Mouse (Mus musculus) ovary, postnatal 14 days (tissue): ENCODE data around the gene Cxcr5.

ENCODE experiments used
- DNase-seq: peaks from one replicate; pipeline ENCODE4 v3.0.0; 2022; ENCODE audit warnings: low spot score

The Cxcr5 gene

GRCm38 (mm10) chr9:44479628-44480428 lies 81.8 kb downstream of the Cxcr5 start:
- DNase-seq = no peak

- no peak for DNase-seq
These were observed 82.6 kb downstream of the Cxcr5 start for GRCm38 (mm10) chr9:44478959-44479605.

GRCm38 (mm10) chr9:44478229-44478921 lies 83.3 kb downstream of the Cxcr5 start:
- no peak for DNase-seq

GRCm38 (mm10) chr9:44477339-44478228 lies 84.1 kb downstream of the Cxcr5 start:
- no peak for DNase-seq

- no peak for DNase-seq
These were observed 85.7 kb downstream of the Cxcr5 start for GRCm38 (mm10) chr9:44475936-44476335.

GRCm38 (mm10) chr9:44474327-44474726 lies 87.3 kb downstream of the Cxcr5 start:
- no peak for DNase-seq

- no peak for DNase-seq
These were observed 88.5 kb downstream of the Cxcr5 start for GRCm38 (mm10) chr9:44473184-44473583.

- no peak for DNase-seq
These were observed 92.9 kb downstream of the Cxcr5 start for GRCm38 (mm10) chr9:44468800-44469199.

GRCm38 (mm10) chr9:44468224-44468623 lies 93.5 kb downstream of the Cxcr5 start:
- no peak for DNase-seq

GRCm38 (mm10) chr9:44461950-44462349 lies 99.7 kb downstream of the Cxcr5 start:
- DNase-seq = no peak
